In the genomic region with DNA sequence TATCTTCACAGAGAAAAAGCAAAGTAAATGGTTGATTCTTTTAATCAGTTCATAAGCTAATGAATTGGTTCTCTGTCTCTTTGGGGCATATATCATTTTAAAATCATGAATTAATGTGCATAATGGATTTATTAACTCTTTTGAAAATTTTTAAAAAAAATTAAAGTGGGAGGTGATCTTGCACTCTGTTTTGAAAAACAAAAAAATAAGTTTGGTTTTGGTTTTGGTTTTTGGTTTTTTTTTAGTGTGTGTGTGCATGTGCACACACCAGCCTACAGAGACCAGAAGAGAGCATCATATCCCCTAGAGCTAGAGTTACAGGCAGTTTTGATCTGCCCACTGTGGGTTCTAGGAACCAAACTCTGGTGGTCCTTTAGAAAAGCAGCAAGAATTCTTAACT, we compare ENCODE assay signal across 18 mouse cellular contexts.
"Had no signal": no experiment of that assay in that cellular context is flagged by ENCODE, and none has a peak within 500 bp of the region (broad histone marks: within the 10 kb centered on the region; RNA-seq: fewer than 3 reads in every experiment).

No protein-coding gene starts in this region.

- DNase-seq: kidney, adult 11 months; kidney, adult 8-10 months; kidney, postnatal 25 days; layer of hippocampus, postnatal 36 days; liver, embryonic 13.5 days; lung, adult 2 months; lung, postnatal 14 days; lung, postnatal 4 days; retina, postnatal 1 day; thymus, adult 18-20 months; thymus, postnatal 25 days had no signal

- H3K4me1 ChIP-seq: liver, embryonic 13.5 days; midbrain, embryonic 12.5 days; midbrain, embryonic 15.5 days; neural tube, embryonic 12.5 days; neural tube, embryonic 15.5 days had no signal

- H3K4me3 ChIP-seq: kidney, embryonic 15.5 days; layer of hippocampus, adult 2 months; left cerebral cortex, adult 2 months; liver, embryonic 13.5 days; midbrain, embryonic 12.5 days; midbrain, embryonic 15.5 days; neural tube, embryonic 12.5 days; neural tube, embryonic 15.5 days had no signal

- ATAC-seq: midbrain, embryonic 15.5 days had no signal

- H3K27ac ChIP-seq: kidney, embryonic 15.5 days; layer of hippocampus, adult 2 months; left cerebral cortex, adult 2 months; liver, embryonic 13.5 days; midbrain, embryonic 12.5 days; midbrain, embryonic 15.5 days; neural tube, embryonic 12.5 days; neural tube, embryonic 15.5 days had no signal

- H3K36me3 ChIP-seq: midbrain, embryonic 12.5 days; midbrain, embryonic 15.5 days had no signal

- H3K27me3 ChIP-seq: kidney, embryonic 15.5 days; liver, embryonic 13.5 days; midbrain, embryonic 12.5 days; midbrain, embryonic 15.5 days; neural tube, embryonic 12.5 days; neural tube, embryonic 15.5 days had no signal
